Mouse (Mus musculus) heart, adult 2 months (tissue): Measurements from ENCODE around the gene Gm6993.

Experiments used
- CTCF ChIP-seq: fragments of 200-600 bp; IDR thresholded peaks from 2 replicates; pipeline ENCODE4 v1.8.1; 2022; ENCODE audit warnings: antibody characterized with exemption, mild to moderate bottlenecking, moderate library complexity
- EP300 ChIP-seq: fragments of 200-500 bp; IDR thresholded peaks from 2 replicates; pipeline ENCODE4 v1.6.1; 2011; ENCODE audit warnings: low read depth, low read length, control low read depth; ENCODE audit not compliant: insufficient read depth

GRCm38 (mm10) chr12:31228878-31229277 lies 11.7 kb upstream of the Gm6993 start:
- no peak for TF ChIP-seq EP300
- TF ChIP-seq CTCF, result no peak
